Mouse (Mus musculus): ENCODE results near the gene Spsb3. TPM values are rescaled to one million over a fixed set of nuclear protein-coding genes. Genes with fewer than 3 reads are reported as not detected.
A peak's percentile ranks its signal among the peaks of the same experiment; 100 is the strongest.

Spsb3 gene
- polyA plus RNA-seq, 1 experiment from 2014 or later: 34.8 TPM

DNA sequence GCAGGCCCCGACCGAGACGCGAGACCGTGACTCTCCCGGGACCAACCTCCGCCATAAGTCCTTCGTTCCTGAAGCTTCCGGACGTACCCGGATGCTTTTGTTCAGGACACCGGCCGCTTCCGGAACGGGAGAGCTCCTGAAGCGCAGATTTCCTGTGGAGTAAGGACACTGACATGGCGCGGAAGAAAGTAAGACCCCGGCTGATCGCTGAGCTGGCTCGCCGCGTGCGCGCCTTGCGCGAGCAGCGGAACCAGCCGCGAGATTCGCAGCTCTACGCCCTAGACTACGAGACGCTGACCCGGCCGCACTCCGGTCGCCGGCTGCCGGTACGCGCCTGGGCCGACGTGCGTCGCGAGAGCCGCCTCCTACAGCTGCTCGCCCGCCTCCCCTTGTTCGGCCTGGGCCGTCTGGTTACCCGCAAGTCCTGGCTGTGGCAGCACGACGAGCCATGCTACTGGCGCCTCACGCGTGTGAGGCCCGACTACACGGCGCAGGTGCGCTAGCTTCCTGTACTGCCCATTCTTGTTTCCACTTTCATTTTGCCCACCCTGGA, 8.6 kb downstream of the Spsb3 start, which contains the start of the genes Eme2 and Mrps34:
Gene Eme2, minus strand, starts transcription at position 93 of the 553 bp plus-strand sequence.
Gene Mrps34, plus strand, starts transcription at position 122 of the 553 bp plus-strand sequence.
- H3K9ac ChIP-seq (replicated peaks; ENCODE audit: low read length): peak within 1 kb of the TSS; percentile 84
- H3K9me3 ChIP-seq (replicated peaks; ENCODE audit: control insufficient read depth, low read length): no peaks in the 10 kb centered on the region
- peak within 1 kb of the TSS; percentile 89 for H3K4me3 ChIP-seq (ENCODE audit: low read depth, low read length)
- under 1% methylated on average over 61 of the region's 62 CpGs for WGBS
- peaks cover 16% of the 10 kb centered on the region for H3K36me3 ChIP-seq (replicated peaks; ENCODE audit: control insufficient read depth, insufficient read depth, low read depth, low read length)
- H3K27me3 ChIP-seq (ENCODE audit: control insufficient read depth, insufficient read depth, low read length): no peaks in the 10 kb centered on the region
- H3K4me1 ChIP-seq (ENCODE audit: control insufficient read depth, insufficient read depth, low read length): peaks cover 9% of the 10 kb centered on the region
- ATAC-seq (replicated peaks; ENCODE audit: insufficient number of reproducible peaks, low FRiP score, low TSS enrichment, low read depth) (0 out of 2 replicates have a peak, but pooled peaks have one; percentile 20), DNase-seq (ENCODE audit: low spot score) (peak; percentile 92)
- H3K4me2 ChIP-seq (ENCODE audit: low read depth, low read length): peak within 1 kb of the TSS; percentile 95
- peak within 1 kb of the TSS; percentile 62 for H3K27ac ChIP-seq (replicated peaks; ENCODE audit: low read depth, low read length)

DNA sequence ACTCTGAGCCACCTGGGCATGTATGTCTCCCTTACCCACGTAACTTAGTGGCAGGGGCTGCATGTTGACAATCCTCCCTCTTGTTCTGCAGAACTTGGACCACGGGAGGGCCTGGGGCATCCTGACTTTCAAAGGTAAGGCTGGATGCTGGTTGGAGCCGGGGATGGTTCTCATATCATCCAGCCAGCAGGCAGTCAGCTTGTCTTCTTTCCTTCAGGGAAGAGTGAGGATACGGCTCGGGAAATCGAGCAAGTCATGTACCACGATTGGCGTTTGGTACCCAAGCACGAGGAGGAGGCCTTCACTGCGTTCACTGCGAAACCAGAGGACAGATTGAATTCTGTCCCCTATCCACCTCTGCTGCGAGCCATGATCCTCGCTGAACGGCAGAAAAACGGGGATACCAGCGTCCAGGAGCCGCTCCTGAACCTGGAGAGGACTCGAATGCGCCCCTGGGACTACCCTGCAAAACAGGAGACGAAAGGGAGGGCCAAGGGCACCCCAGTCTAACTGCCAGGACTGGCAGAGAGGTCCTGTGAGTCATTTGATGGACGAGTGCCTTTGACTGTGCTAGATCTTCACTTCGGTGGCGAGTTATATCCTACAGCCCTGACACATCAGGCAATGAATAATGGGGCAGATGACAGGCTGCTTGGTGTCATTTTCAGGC, 9.3 kb downstream of the Spsb3 start:
- H3K27ac ChIP-seq (replicated peaks; ENCODE audit: low read depth, low read length): peak overlapping the region; percentile 62; the same call in 1 of the 2 replicates
- H3K4me3 ChIP-seq (ENCODE audit: low read depth, low read length): peak overlapping the region; percentile 89
- H3K4me1 ChIP-seq (ENCODE audit: control insufficient read depth, insufficient read depth, low read length): peaks cover 9% of the 10 kb centered on the region
- ATAC-seq (replicated peaks; ENCODE audit: insufficient number of reproducible peaks, low FRiP score, low TSS enrichment, low read depth) (no peak), DNase-seq (ENCODE audit: low spot score) (no peak)
- peak overlapping the region; percentile 95 for H3K4me2 ChIP-seq (ENCODE audit: low read depth, low read length)
- peaks cover 20% of the 10 kb centered on the region for H3K36me3 ChIP-seq (replicated peaks; ENCODE audit: control insufficient read depth, insufficient read depth, low read depth, low read length)
- H3K9me3 ChIP-seq (replicated peaks; ENCODE audit: control insufficient read depth, low read length): no peaks in the 10 kb centered on the region
- no peaks in the 10 kb centered on the region for H3K27me3 ChIP-seq (ENCODE audit: control insufficient read depth, insufficient read depth, low read length)
- WGBS: 13% methylated on average over 23 of the region's 23 CpGs
- H3K9ac ChIP-seq (replicated peaks; ENCODE audit: low read length): peak overlapping the region; percentile 84

DNA sequence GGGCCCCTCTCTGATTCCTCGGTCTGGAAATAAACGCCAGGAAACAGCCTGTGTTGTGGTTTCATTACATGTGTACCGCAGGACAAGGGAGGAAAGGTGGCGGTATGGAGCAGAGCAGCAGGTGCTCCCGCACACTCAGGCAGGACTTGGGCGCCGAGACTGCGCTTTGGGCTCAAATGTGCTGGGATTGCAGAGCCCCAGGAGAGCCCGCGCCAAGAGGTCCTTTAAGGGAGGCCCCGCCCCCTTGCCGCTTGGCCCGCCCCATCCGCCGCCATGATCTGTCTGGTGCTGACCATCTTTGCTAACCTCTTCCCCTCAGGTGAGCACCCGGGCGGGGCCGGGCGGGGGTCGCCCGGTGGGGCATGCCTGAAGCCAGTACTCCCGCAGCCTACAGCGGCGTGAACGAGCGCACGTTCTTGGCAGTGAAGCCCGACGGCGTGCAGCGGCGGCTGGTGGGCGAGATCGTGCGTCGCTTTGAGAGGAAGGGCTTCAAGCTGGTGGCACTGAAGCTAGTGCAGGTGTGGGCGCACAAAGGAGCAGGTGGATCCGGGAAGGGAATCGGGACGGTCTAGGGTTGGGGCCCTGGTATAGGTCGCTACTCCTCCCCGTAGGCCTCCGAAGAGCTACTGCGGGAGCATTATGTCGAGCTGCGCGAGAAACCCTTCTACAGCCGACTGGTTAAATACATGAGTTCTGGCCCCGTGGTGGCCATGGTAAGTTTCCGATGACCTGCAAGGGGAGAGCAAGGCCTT, 10.0 kb downstream of the Spsb3 start, which contains the start of gene Nme3:
Gene Nme3, plus strand, starts transcription at position 260 of the 752 bp plus-strand sequence.
- peaks cover 9% of the 10 kb centered on the region for H3K4me1 ChIP-seq (ENCODE audit: control insufficient read depth, insufficient read depth, low read length)
- no peaks in the 10 kb centered on the region for H3K9me3 ChIP-seq (replicated peaks; ENCODE audit: control insufficient read depth, low read length)
- no peaks in the 10 kb centered on the region for H3K27me3 ChIP-seq (ENCODE audit: control insufficient read depth, insufficient read depth, low read length)
- peak within 1 kb of the TSS; percentile 84 for H3K9ac ChIP-seq (replicated peaks; ENCODE audit: low read length)
- ATAC-seq (replicated peaks; ENCODE audit: insufficient number of reproducible peaks, low FRiP score, low TSS enrichment, low read depth): peak; percentile 58
- 2% methylated on average over 50 of the region's 50 CpGs for WGBS
- peak within 1 kb of the TSS; percentile 95 for H3K4me2 ChIP-seq (ENCODE audit: low read depth, low read length)
- peak within 1 kb of the TSS; percentile 89 for H3K4me3 ChIP-seq (ENCODE audit: low read depth, low read length)
- peaks cover 26% of the 10 kb centered on the region for H3K36me3 ChIP-seq (replicated peaks; ENCODE audit: control insufficient read depth, insufficient read depth, low read depth, low read length)
- DNase-seq (ENCODE audit: low spot score): peak; percentile 77
- peak within 1 kb of the TSS; percentile 62; the same call in 1 of the 2 replicates for H3K27ac ChIP-seq (replicated peaks; ENCODE audit: low read depth, low read length)

DNA sequence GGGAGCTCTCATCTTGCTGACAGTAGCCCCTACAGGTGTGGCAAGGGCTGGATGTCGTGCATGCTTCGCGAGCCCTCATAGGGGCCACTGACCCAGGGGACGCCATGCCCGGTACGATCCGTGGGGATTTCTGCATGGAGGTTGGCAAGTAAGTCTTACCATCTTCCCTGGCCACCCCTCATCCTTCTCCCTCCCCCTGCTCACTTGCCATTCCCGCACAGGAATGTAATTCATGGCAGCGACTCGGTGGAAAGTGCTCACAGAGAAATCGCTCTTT, 10.5 kb downstream of the Spsb3 start:
- Histone ChIP-seq H3K9ac (replicated peaks; ENCODE audit: low read length) (peak overlapping the region; percentile 84), H3K4me3 (ENCODE audit: low read depth, low read length) (peak overlapping the region; percentile 89), H3K9me3 (replicated peaks; ENCODE audit: control insufficient read depth, low read length) (no peaks in the 10 kb centered on the region), H3K4me1 (ENCODE audit: control insufficient read depth, insufficient read depth, low read length) (peaks cover 9% of the 10 kb centered on the region), H3K27ac (replicated peaks; ENCODE audit: low read depth, low read length) (no peak overlapping the region), H3K36me3 (replicated peaks; ENCODE audit: control insufficient read depth, insufficient read depth, low read depth, low read length) (peaks cover 26% of the 10 kb centered on the region), H3K27me3 (ENCODE audit: control insufficient read depth, insufficient read depth, low read length) (no peaks in the 10 kb centered on the region), H3K4me2 (ENCODE audit: low read depth, low read length) (peak overlapping the region; percentile 95)
- ATAC-seq (replicated peaks; ENCODE audit: insufficient number of reproducible peaks, low FRiP score, low TSS enrichment, low read depth) (no peak), DNase-seq (ENCODE audit: low spot score) (no peak)
- WGBS: 46% methylated on average over 11 of the region's 11 CpGs

DNA sequence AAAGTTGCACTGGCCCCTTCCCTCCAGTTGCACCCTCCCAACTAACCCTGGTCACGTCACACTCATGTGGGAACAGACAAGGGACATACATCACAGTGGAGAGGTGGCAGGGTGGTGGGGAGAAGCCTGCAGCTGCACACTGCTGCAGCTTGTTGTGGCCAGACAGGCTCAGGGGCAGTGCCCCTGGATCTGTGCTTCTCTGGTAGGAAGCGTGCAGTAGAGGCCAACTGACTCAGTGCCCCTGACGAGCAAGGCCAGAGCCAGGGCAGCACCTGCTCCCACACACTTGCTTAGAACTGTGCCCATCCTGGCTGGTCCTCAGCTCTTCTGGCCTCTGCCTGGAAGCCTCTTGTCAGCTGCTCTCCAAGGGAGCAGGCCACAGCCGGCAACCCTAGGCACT, 11.2 kb downstream of the Spsb3 start:
- H3K4me1 ChIP-seq (ENCODE audit: control insufficient read depth, insufficient read depth, low read length): peaks cover 9% of the 10 kb centered on the region
- ATAC-seq (replicated peaks; ENCODE audit: insufficient number of reproducible peaks, low FRiP score, low TSS enrichment, low read depth) (no peak), DNase-seq (ENCODE audit: low spot score) (no peak)
- no peak overlapping the region; the same call in 1 of the 2 replicates for H3K4me2 ChIP-seq (ENCODE audit: low read depth, low read length)
- H3K4me3 ChIP-seq (ENCODE audit: low read depth, low read length): peak overlapping the region; percentile 89; the same call in 1 of the 2 replicates
- no peaks in the 10 kb centered on the region for H3K9me3 ChIP-seq (replicated peaks; ENCODE audit: control insufficient read depth, low read length)
- H3K9ac ChIP-seq (replicated peaks; ENCODE audit: low read length): no peak overlapping the region
- WGBS: 86% methylated on average over 4 of the region's 4 CpGs
- peaks cover 26% of the 10 kb centered on the region for H3K36me3 ChIP-seq (replicated peaks; ENCODE audit: control insufficient read depth, insufficient read depth, low read depth, low read length)
- H3K27me3 ChIP-seq (ENCODE audit: control insufficient read depth, insufficient read depth, low read length): no peaks in the 10 kb centered on the region
- no peak overlapping the region for H3K27ac ChIP-seq (replicated peaks; ENCODE audit: low read depth, low read length)

DNA sequence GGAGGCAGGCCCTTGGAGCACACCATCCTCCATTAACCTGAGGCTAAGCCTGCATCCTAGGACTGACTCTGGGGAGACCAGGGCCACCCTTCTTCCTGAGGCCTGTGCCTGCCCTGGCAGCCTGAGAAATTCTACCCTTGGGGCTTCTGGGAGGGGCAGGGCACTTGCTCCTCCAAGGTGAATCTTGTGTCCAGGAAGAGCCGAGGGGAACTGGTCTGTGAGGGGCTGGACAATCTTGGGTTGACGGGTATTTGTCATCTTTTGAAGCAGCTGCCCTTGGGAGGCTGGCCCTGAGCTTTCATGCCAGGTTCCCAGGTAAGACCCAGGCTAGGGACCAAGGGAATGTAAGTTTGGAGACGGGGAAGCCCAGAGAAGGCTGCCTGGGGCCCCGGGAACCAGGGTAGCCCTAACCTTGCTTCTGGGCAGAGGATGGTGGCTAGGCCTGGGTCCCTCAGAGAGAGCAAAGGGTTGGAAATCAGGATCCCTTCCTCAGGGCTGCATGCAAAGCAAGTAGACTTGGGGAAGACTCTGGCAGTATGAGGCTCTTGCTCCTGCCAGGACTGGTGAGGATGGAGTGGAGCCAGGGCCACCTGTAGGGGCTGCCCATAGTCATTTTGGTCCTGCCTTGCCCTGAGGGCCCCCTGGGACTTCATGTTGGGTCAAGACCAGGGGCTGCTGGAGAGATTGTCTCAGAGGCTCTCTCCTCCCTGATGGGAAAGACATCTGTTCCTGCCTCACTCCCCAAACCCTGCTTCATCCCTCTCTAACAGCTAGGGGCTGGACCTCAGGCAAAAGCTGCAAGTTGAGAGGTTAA, 11.8 kb downstream of the Spsb3 start:
- Histone ChIP-seq H3K36me3 (replicated peaks; ENCODE audit: control insufficient read depth, insufficient read depth, low read depth, low read length) (peaks cover 32% of the 10 kb centered on the region), H3K27ac (replicated peaks; ENCODE audit: low read depth, low read length) (no peak overlapping the region), H3K4me2 (ENCODE audit: low read depth, low read length) (no peak overlapping the region), H3K27me3 (ENCODE audit: control insufficient read depth, insufficient read depth, low read length) (no peaks in the 10 kb centered on the region), H3K9me3 (replicated peaks; ENCODE audit: control insufficient read depth, low read length) (no peaks in the 10 kb centered on the region), H3K4me1 (ENCODE audit: control insufficient read depth, insufficient read depth, low read length) (peaks cover 9% of the 10 kb centered on the region), H3K9ac (replicated peaks; ENCODE audit: low read length) (no peak overlapping the region), H3K4me3 (ENCODE audit: low read depth, low read length) (no peak overlapping the region)
- no peak for ATAC-seq (replicated peaks; ENCODE audit: insufficient number of reproducible peaks, low FRiP score, low TSS enrichment, low read depth)
- WGBS: 84% methylated on average over 4 of the region's 4 CpGs
- DNase-seq (ENCODE audit: low spot score): no peak

DNA sequence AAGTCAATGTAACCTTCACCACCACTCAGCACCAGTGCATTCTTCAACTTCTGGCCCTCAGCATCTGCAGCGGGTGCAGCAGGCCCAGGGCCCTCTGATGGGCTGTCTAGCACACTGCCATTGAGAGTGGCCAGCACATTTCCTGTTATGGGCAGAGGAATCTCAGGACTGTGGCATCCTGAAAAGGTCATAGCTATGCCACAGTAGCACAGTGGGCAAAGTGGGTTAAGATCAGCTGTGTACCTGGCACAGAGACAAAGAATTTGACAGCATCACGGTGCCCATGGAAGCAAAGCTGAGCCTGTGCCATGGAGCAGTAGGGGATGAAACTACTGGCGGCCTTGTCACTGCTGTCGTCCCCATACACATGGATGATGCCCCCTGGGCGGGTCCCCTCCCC, 12.7 kb downstream of the Spsb3 start:
- no peak overlapping the region for H3K4me2 ChIP-seq (ENCODE audit: low read depth, low read length)
- ATAC-seq (replicated peaks; ENCODE audit: insufficient number of reproducible peaks, low FRiP score, low TSS enrichment, low read depth) (no peak), DNase-seq (ENCODE audit: low spot score) (no peak)
- no peaks in the 10 kb centered on the region for H3K9me3 ChIP-seq (replicated peaks; ENCODE audit: control insufficient read depth, low read length)
- H3K36me3 ChIP-seq (replicated peaks; ENCODE audit: control insufficient read depth, insufficient read depth, low read depth, low read length): peaks cover 33% of the 10 kb centered on the region
- no peak overlapping the region for H3K27ac ChIP-seq (replicated peaks; ENCODE audit: low read depth, low read length)
- WGBS: 85% methylated on average over 5 of the region's 5 CpGs
- H3K9ac ChIP-seq (replicated peaks; ENCODE audit: low read length): no peak overlapping the region
- H3K4me3 ChIP-seq (ENCODE audit: low read depth, low read length): no peak overlapping the region
- H3K4me1 ChIP-seq (ENCODE audit: control insufficient read depth, insufficient read depth, low read length): peaks cover 7% of the 10 kb centered on the region
- no peaks in the 10 kb centered on the region for H3K27me3 ChIP-seq (ENCODE audit: control insufficient read depth, insufficient read depth, low read length)
